Mouse (Mus musculus) small intestine, adult 10 weeks (tissue): ENCODE measurements around the gene Otx1. TPM values are rescaled to one million over a fixed set of nuclear protein-coding genes. Genes with fewer than 3 reads are reported as not detected.

Source experiments
- polyA plus RNA-seq: library from polyadenylated mRNA; stranded (reverse); fragments of 350-450 nt; fragmentation: Illumina TruSeq; extraction: RNeasy Lipid Tissue Mini Kit (QIAGEN cat#74804); gene quantifications from one replicate; pipeline ENCODE4 v1.2.3, GENCODE M21; 2014; ENCODE audit warnings: low replicate concordance

Gene Otx1
- not detected for polyA plus RNA-seq

DNA sequence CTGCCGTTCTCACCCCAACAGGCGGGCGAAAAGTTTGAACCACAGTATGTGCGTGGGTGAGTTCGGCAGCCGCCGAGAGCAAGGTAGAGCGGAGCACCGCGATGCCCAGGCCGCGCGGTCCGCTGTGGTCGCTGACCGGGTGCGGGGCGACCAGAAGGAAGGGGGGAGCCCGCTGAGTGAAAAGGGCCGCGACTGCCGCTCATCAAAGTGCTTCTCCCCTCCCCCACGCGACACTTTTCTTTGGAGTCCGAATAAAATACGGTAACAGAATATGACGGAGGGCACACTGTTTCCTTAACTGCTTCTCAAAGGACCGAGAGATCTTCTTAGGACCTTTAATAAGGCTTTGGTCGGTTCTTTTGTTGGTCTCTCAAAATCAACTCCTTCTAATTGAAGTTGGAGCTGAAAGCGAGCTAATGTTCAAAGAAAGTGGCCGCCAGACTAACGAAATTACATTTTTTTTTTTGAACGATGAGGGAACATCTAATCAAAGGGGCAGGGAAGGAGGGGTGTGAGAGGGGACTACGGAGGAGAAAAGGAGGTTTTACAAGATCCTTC, at the start of gene Otx1:
Otx1 (minus strand) TSS at position 115 of the 558 bp plus-strand sequence.

